Comparison of ENCODE assay signal across 20 mouse cellular contexts in the genomic region with DNA sequence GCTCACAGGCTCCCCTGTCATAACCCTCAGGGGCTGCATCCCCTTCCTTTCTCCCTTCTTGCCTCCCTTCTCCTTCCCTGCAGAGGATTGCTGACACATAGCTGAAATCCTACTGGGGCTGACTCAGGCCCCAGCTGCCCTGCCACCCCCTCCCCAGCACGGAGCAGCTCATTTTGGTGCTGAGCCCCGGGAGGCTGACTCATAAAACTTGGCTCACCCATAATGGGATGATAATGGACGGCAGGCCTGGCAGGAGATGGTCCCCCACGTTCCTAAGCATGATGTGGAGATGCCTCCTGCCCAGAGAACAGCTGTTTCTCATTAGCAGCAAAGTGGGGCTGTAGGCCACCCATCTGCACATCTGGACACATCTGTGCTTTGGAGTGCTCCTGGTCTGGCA.
DNase-seq lines count a peak whose midpoint lies in the region; ATAC-seq lines count a peak whose summit lies in the region.
"Had no signal": no experiment of that assay in that cellular context is flagged by ENCODE, and none has a peak within 500 bp of the region (broad histone marks: within the 10 kb centered on the region; RNA-seq: fewer than 3 reads in every experiment).

No protein-coding gene starts in this region.

- no peaks in the 10 kb centered on the region for H3K36me3 ChIP-seq in kidney, embryonic 14.5 days (ENCODE audit: control insufficient read depth, insufficient read depth, low read length)
- H3K36me3 ChIP-seq: embryonic facial prominence, embryonic 15.5 days; forebrain, embryonic 12.5 days; heart, embryonic 13.5 days; neural tube, embryonic 12.5 days had no signal

- no peaks in the 10 kb centered on the region for H3K4me1 ChIP-seq in kidney, embryonic 14.5 days (ENCODE audit: control insufficient read depth, insufficient read depth, low read length)
- H3K4me1 ChIP-seq: embryonic facial prominence, embryonic 15.5 days; neural tube, embryonic 12.5 days had no signal

- no peak overlapping the region for H3K4me2 ChIP-seq in kidney, embryonic 14.5 days (replicated peaks; ENCODE audit: low read depth, low read length)
- H3K4me2 ChIP-seq: embryonic facial prominence, embryonic 15.5 days; forebrain, embryonic 12.5 days; heart, embryonic 13.5 days; neural tube, embryonic 12.5 days had no signal

- no peak overlapping the region for H3K9ac ChIP-seq in kidney, embryonic 14.5 days (ENCODE audit: low read depth, low read length)
- H3K9ac ChIP-seq: embryonic facial prominence, embryonic 15.5 days; forebrain, embryonic 12.5 days; heart, embryonic 13.5 days; neural tube, embryonic 12.5 days had no signal

- no peak for ATAC-seq in kidney, embryonic 14.5 days (ENCODE audit: low FRiP score, low TSS enrichment)
- ATAC-seq: hindbrain, postnatal 0 days had no signal

- peak; percentile 36 to 60 for DNase-seq in layer of hippocampus, adult 18-20 months (ENCODE audit: low spot score in 2 of 2)
- no peak for DNase-seq in layer of hippocampus, postnatal 14 days (ENCODE audit: low spot score in 2 of 2)
- DNase-seq in 3134 (ENCODE audit: extremely low read depth, insufficient read length, low spot score): peak; percentile 72
- DNase-seq in NIH3T3 (ENCODE audit: low read depth): peak; percentile 82
- peak; percentile 2 for DNase-seq in fibroblast of lung, adult 2 months (ENCODE audit: low read depth)
- no peak for DNase-seq in testis, postnatal 14 days (ENCODE audit: low spot score)
- DNase-seq in thymus, postnatal 10 days (ENCODE audit: low spot score in 2 of 2): no peak
- DNase-seq: cerebellum, postnatal 10 days; embryo, embryonic 11 days; kidney, adult 11 months; kidney, postnatal 10 days; lung, adult 2 months; lung, postnatal 36 days; thymus, postnatal 14 days had no signal

- H3K27me3 ChIP-seq in kidney, embryonic 14.5 days (ENCODE audit: control insufficient read depth, insufficient read depth, low read length): peaks cover 17% of the 10 kb centered on the region; the same call in 1 of the 2 replicates
- H3K27me3 ChIP-seq: embryonic facial prominence, embryonic 15.5 days; neural tube, embryonic 12.5 days had no signal

- H3K4me3 ChIP-seq in kidney, embryonic 14.5 days (ENCODE audit: low read length): no peak overlapping the region
- H3K4me3 ChIP-seq: embryonic facial prominence, embryonic 15.5 days; forebrain, embryonic 12.5 days; heart, embryonic 13.5 days; neural tube, embryonic 12.5 days had no signal

- H3K9me3 ChIP-seq in kidney, embryonic 14.5 days (ENCODE audit: control insufficient read depth, low read length): no peaks in the 10 kb centered on the region
- H3K9me3 ChIP-seq: embryonic facial prominence, embryonic 15.5 days; forebrain, embryonic 12.5 days; heart, embryonic 13.5 days; neural tube, embryonic 12.5 days had no signal

- WGBS in kidney, embryonic 14.5 days: 37% methylated on average over 4 of the region's 4 CpGs

- H3K27ac ChIP-seq in kidney, embryonic 14.5 days (ENCODE audit: low read depth, low read length): no peak overlapping the region
- H3K27ac ChIP-seq: embryonic facial prominence, embryonic 15.5 days; forebrain, embryonic 12.5 days; heart, embryonic 13.5 days; hindbrain, postnatal 0 days; neural tube, embryonic 12.5 days had no signal

Comparison
In these comparisons a context has a peak if more than half of its experiments do, and no peak if none do; other contexts are left out.
1. DNase-seq: peak in layer of hippocampus, adult 18-20 months (2 of 2), 3134 (single experiment), NIH3T3 (single experiment) and fibroblast of lung, adult 2 months (single experiment); none in layer of hippocampus, postnatal 14 days (0 of 2), testis, postnatal 14 days (single experiment) and thymus, postnatal 10 days (0 of 2).